Mouse (Mus musculus): Measurements from ENCODE around the gene Eda. TPM values are rescaled to one million over a fixed set of nuclear protein-coding genes. Genes with fewer than 3 reads are reported as not detected.

Gene Eda
- polyA plus RNA-seq, 1 experiment from 2014 or later: 2.0 TPM

- peaks cover 32% of the 10 kb centered on the region; the same call in 1 of the 2 replicates for H3K27me3 ChIP-seq (ENCODE audit: low read depth, poor library complexity, severe bottlenecking)
- no peaks in the 10 kb centered on the region for H3K4me1 ChIP-seq
- H3K27ac ChIP-seq: no peak overlapping the region
Observed at GRCm38 (mm10) chrX:100314172-100314902, 338.9 kb downstream of the Eda start.

GRCm38 (mm10) chrX:100340687-100341086 is 365.3 kb downstream of the Eda start:
- WGBS: 83% methylated on average over 2 of the region's 2 CpGs
- Histone ChIP-seq H3K36me3 (no peaks in the 10 kb centered on the region), H3K27ac (no peak overlapping the region), H3K4me3 (no peak overlapping the region), H3K27me3 (ENCODE audit: low read depth, poor library complexity, severe bottlenecking) (peaks cover 78% of the 10 kb centered on the region), H3K4me1 (no peaks in the 10 kb centered on the region), H3K9me3 (replicated peaks) (no peaks in the 10 kb centered on the region)
- DNase-seq (ENCODE audit: low spot score): no peak

More at GRCm38 (mm10) chrX:100314172-100314902, 338.9 kb downstream of the Eda start:
- no peaks in the 10 kb centered on the region for H3K9me3 ChIP-seq (replicated peaks)
- no peaks in the 10 kb centered on the region for H3K36me3 ChIP-seq
- no peak for DNase-seq (ENCODE audit: low spot score)
- H3K4me3 ChIP-seq: no peak overlapping the region

- no peak overlapping the region for H3K4me3 ChIP-seq
- H3K36me3 ChIP-seq: no peaks in the 10 kb centered on the region
- 95% methylated on average over 2 of the region's 2 CpGs for WGBS
- no peaks in the 10 kb centered on the region for H3K9me3 ChIP-seq (replicated peaks)
- no peak for DNase-seq (ENCODE audit: low spot score)
- H3K27me3 ChIP-seq (ENCODE audit: low read depth, poor library complexity, severe bottlenecking): peaks cover 54% of the 10 kb centered on the region
- no peaks in the 10 kb centered on the region for H3K4me1 ChIP-seq
- no peak overlapping the region for H3K27ac ChIP-seq
Observed at GRCm38 (mm10) chrX:100344433-100344832, 369.0 kb downstream of the Eda start.

- DNase-seq (ENCODE audit: low spot score): no peak
- Histone ChIP-seq H3K27me3 (ENCODE audit: low read depth, poor library complexity, severe bottlenecking) (peaks cover 81% of the 10 kb centered on the region), H3K9me3 (replicated peaks) (no peaks in the 10 kb centered on the region), H3K27ac (no peak overlapping the region), H3K36me3 (no peaks in the 10 kb centered on the region), H3K4me3 (no peak overlapping the region), H3K4me1 (no peaks in the 10 kb centered on the region)
- WGBS: 88% methylated on average over 2 of the region's 2 CpGs
Observed at GRCm38 (mm10) chrX:100356974-100357373, 381.6 kb downstream of the Eda start.

GRCm38 (mm10) chrX:100389887-100390286 is 414.5 kb downstream of the Eda start:
- H3K27ac ChIP-seq: no peak overlapping the region
- H3K4me3 ChIP-seq: no peak overlapping the region
- H3K4me1 ChIP-seq: no peaks in the 10 kb centered on the region
- H3K9me3 ChIP-seq (replicated peaks): no peaks in the 10 kb centered on the region
- peaks cover 63% of the 10 kb centered on the region for H3K27me3 ChIP-seq (ENCODE audit: low read depth, poor library complexity, severe bottlenecking)
- 75% methylated on average over 1 of the region's 1 CpGs for WGBS
- no peaks in the 10 kb centered on the region for H3K36me3 ChIP-seq
- no peak for DNase-seq (ENCODE audit: low spot score)

- Histone ChIP-seq H3K27me3 (ENCODE audit: low read depth, poor library complexity, severe bottlenecking) (peaks cover 87% of the 10 kb centered on the region), H3K27ac (no peak overlapping the region), H3K4me1 (no peaks in the 10 kb centered on the region), H3K9me3 (replicated peaks) (no peaks in the 10 kb centered on the region), H3K4me3 (no peak overlapping the region), H3K36me3 (no peaks in the 10 kb centered on the region)
- WGBS: 32% methylated on average over 6 of the region's 6 CpGs
- peak; percentile 35 for DNase-seq (ENCODE audit: low spot score)
Observed at GRCm38 (mm10) chrX:100392304-100392703, 416.9 kb downstream of the Eda start.

- no peak overlapping the region for H3K27ac ChIP-seq
- H3K27me3 ChIP-seq (ENCODE audit: low read depth, poor library complexity, severe bottlenecking): peaks cover 94% of the 10 kb centered on the region
- H3K9me3 ChIP-seq (replicated peaks): no peaks in the 10 kb centered on the region
- no peaks in the 10 kb centered on the region for H3K36me3 ChIP-seq
- H3K4me3 ChIP-seq: no peak overlapping the region
- DNase-seq (ENCODE audit: low spot score): no peak
- no peaks in the 10 kb centered on the region for H3K4me1 ChIP-seq
- 73% methylated on average over 7 of the region's 7 CpGs for WGBS
Observed at GRCm38 (mm10) chrX:100394223-100394861, 418.9 kb downstream of the Eda start.

GRCm38 (mm10) chrX:100395026-100395425 is 419.6 kb downstream of the Eda start:
- H3K36me3 ChIP-seq: no peaks in the 10 kb centered on the region
- H3K27me3 ChIP-seq (ENCODE audit: low read depth, poor library complexity, severe bottlenecking): peaks cover 94% of the 10 kb centered on the region
- H3K4me3 ChIP-seq: no peak overlapping the region
- H3K4me1 ChIP-seq: no peaks in the 10 kb centered on the region
- WGBS: 87% methylated on average over 8 of the region's 8 CpGs
- no peak for DNase-seq (ENCODE audit: low spot score)
- no peak overlapping the region for H3K27ac ChIP-seq
- H3K9me3 ChIP-seq (replicated peaks): no peaks in the 10 kb centered on the region

GRCm38 (mm10) chrX:100400900-100401299 is 425.5 kb downstream of the Eda start:
- peaks cover 98% of the 10 kb centered on the region for H3K27me3 ChIP-seq (ENCODE audit: low read depth, poor library complexity, severe bottlenecking)

GRCm38 (mm10) chrX:100401657-100402056 is 426.3 kb downstream of the Eda start:
- 86% methylated on average over 5 of the region's 5 CpGs for WGBS
- peaks cover 98% of the 10 kb centered on the region for H3K27me3 ChIP-seq (ENCODE audit: low read depth, poor library complexity, severe bottlenecking)
- no peak overlapping the region for H3K27ac ChIP-seq
- H3K4me1 ChIP-seq: no peaks in the 10 kb centered on the region
- H3K9me3 ChIP-seq (replicated peaks): no peaks in the 10 kb centered on the region
- H3K36me3 ChIP-seq: no peaks in the 10 kb centered on the region
- no peak for DNase-seq (ENCODE audit: low spot score)
- no peak overlapping the region for H3K4me3 ChIP-seq

More at GRCm38 (mm10) chrX:100400900-100401299, 425.5 kb downstream of the Eda start:
- no peak overlapping the region for H3K4me3 ChIP-seq
- H3K36me3 ChIP-seq: no peaks in the 10 kb centered on the region
- no peak overlapping the region for H3K27ac ChIP-seq
- no peak for DNase-seq (ENCODE audit: low spot score)
- H3K4me1 ChIP-seq: no peaks in the 10 kb centered on the region
- H3K9me3 ChIP-seq (replicated peaks): no peaks in the 10 kb centered on the region

- H3K4me1 ChIP-seq: no peaks in the 10 kb centered on the region
- DNase-seq (ENCODE audit: low spot score): no peak
- no peaks in the 10 kb centered on the region for H3K36me3 ChIP-seq
- H3K27ac ChIP-seq: no peak overlapping the region
- H3K9me3 ChIP-seq (replicated peaks): no peaks in the 10 kb centered on the region
- H3K4me3 ChIP-seq: no peak overlapping the region
- 75% methylated on average over 1 of the region's 1 CpGs for WGBS
- H3K27me3 ChIP-seq (ENCODE audit: low read depth, poor library complexity, severe bottlenecking): peaks cover 87% of the 10 kb centered on the region
Observed at GRCm38 (mm10) chrX:100409245-100409644, 433.8 kb downstream of the Eda start.

GRCm38 (mm10) chrX:100428693-100429092 is 453.3 kb downstream of the Eda start, which contains the start of gene Otud6a:
Gene Otud6a, plus strand, starts transcription at chrX:100429013.
- WGBS: 89% methylated on average over 21 of the region's 21 CpGs
- Histone ChIP-seq H3K27me3 (ENCODE audit: low read depth, poor library complexity, severe bottlenecking) (peaks cover 60% of the 10 kb centered on the region), H3K36me3 (no peaks in the 10 kb centered on the region), H3K4me1 (peaks cover 9% of the 10 kb centered on the region; the same call in 1 of the 2 replicates), H3K9me3 (replicated peaks) (no peaks in the 10 kb centered on the region), H3K4me3 (no peak within 1 kb of the TSS), H3K27ac (no peak within 1 kb of the TSS)
- no peak for DNase-seq (ENCODE audit: low spot score)

- Histone ChIP-seq H3K4me3 (no peak overlapping the region), H3K27me3 (ENCODE audit: low read depth, poor library complexity, severe bottlenecking) (peaks cover 82% of the 10 kb centered on the region), H3K27ac (no peak overlapping the region), H3K9me3 (replicated peaks) (no peaks in the 10 kb centered on the region), H3K36me3 (no peaks in the 10 kb centered on the region), H3K4me1 (peaks cover 9% of the 10 kb centered on the region; the same call in 1 of the 2 replicates)
- no peak for DNase-seq (ENCODE audit: low spot score)
- 36% methylated on average over 3 of the region's 3 CpGs for WGBS
Observed at GRCm38 (mm10) chrX:100432311-100432710, 456.9 kb downstream of the Eda start.
